Mouse (Mus musculus): ENCODE measurements around the gene Cpvl.

DNA sequence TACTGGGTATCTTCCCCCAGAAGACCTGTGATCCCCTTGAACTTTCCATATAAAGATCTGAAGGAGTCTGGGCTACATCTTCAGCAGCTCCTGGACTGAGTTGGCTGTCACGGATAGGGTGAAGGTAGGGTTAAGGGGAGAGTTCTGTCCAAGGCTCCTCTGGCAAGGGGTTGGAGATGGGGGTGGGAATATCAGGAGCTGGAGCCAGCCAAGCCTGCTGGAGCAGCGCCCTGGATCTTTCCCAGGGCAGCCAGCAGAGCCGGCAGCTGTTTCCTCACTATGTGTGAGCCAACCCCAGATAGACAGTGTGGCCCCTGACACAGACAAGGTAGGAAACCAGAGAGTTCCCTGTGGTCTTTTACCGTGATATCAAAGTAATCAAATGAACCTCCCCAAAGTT is 153.3 kb downstream of the Cpvl start:
- TF ChIP-seq CTCF (IDR thresholded peaks at IDR 0.05 in 2 of 3, conservative IDR thresholded peaks at IDR 0.05 in 1 of 3; ENCODE audit: control insufficient read depth in 1 of 3, insufficient read depth in 1 of 3, low read depth in 2 of 3, low read length in 3 of 3, poor library complexity in 1 of 3, severe bottlenecking in 1 of 3) (no peak), GABPA (IDR thresholded peaks at IDR 0.05; ENCODE audit: low read depth, low read length) (no peak), MXI1 (IDR thresholded peaks at IDR 0.05; ENCODE audit: low read depth, low read length) (no peak), JUND (IDR thresholded peaks at IDR 0.05; ENCODE audit: low read depth, low read length) (no peak), UBTF (IDR thresholded peaks at IDR 0.05; ENCODE audit: borderline replicate concordance, insufficient read depth, low read depth, low read length) (no peak), ETS1 (IDR thresholded peaks at IDR 0.05; ENCODE audit: low read depth, low read length) (no peak), ZNF384 (IDR thresholded peaks at IDR 0.05; ENCODE audit: low read depth, low read length) (no peak), E2F4 (IDR thresholded peaks at IDR 0.05; ENCODE audit: borderline replicate concordance, low read depth, low read length) (no peak), MYC (IDR thresholded peaks at IDR 0.05; ENCODE audit: low read depth, low read length) (no peak), SIN3A (IDR thresholded peaks at IDR 0.05; ENCODE audit: low read length) (no peak), EP300 (IDR thresholded peaks at IDR 0.05; ENCODE audit: low read depth in 1 of 2, low read length in 2 of 2) (no peak), POLR2A (IDR thresholded peaks at IDR 0.05; ENCODE audit: control insufficient read depth in 1 of 2, insufficient read depth in 1 of 2, low read depth in 1 of 2, low read length in 2 of 2, poor library complexity in 1 of 2) (no peak), RCOR1 (IDR thresholded peaks at IDR 0.05; ENCODE audit: low read depth, low read length) (no peak), SMC3 (IDR thresholded peaks at IDR 0.05; ENCODE audit: low read depth, low read length) (no peak)

All from MEL (cell line).